Mouse (Mus musculus) liver, embryonic 11.5 days (tissue): ENCODE results near the gene Lelp1. TPM values are rescaled to one million over a fixed set of nuclear protein-coding genes. Genes with fewer than 3 reads are reported as not detected.

Experiments
- ATAC-seq: fragments of 200-750 bp; cut with Nextera tagmentation; replicated peaks from 2 replicates; pipeline ENCODE4 v1.8.0; 2017; ENCODE audit warnings: moderate number of reproducible peaks, mild to moderate bottlenecking, moderate TSS enrichment, moderate library complexity; ENCODE audit not compliant: low FRiP score
- DNase-seq: peaks from one replicate; pipeline ENCODE4 v3.0.0-alpha.2; 2017; ENCODE audit warnings: low spot score
- H3K27ac ChIP-seq: fragments of 300-500 bp; sonication (generic); 2 replicates; pipeline ENCODE4 v1.5.1; 2014; ENCODE audit warnings: mild to moderate bottlenecking, low read depth, low read length, control low read depth
- H3K27me3 ChIP-seq: fragments of 300-500 bp; sonication (generic); replicated peaks from 2 replicates; pipeline ENCODE4 v1.6.1; 2014; ENCODE audit warnings: low read length, mixed read lengths; ENCODE audit not compliant: control insufficient read depth, insufficient read depth
- H3K36me3 ChIP-seq: fragments of 300-500 bp; sonication (generic); 2 replicates; pipeline ENCODE4 v1.6.1; 2014; ENCODE audit warnings: mild to moderate bottlenecking, low read length, moderate library complexity, mixed read lengths; ENCODE audit not compliant: control insufficient read depth, insufficient read depth
- H3K4me1 ChIP-seq: fragments of 300-500 bp; sonication (generic); replicated peaks from 2 replicates; pipeline ENCODE4 v1.6.1; 2014; ENCODE audit warnings: low read length, mixed read lengths; ENCODE audit not compliant: control insufficient read depth, insufficient read depth
- H3K4me2 ChIP-seq: fragments of 300-500 bp; sonication (generic); 2 replicates; pipeline ENCODE4 v1.6.1; 2014; ENCODE audit warnings: mild to moderate bottlenecking, control low read depth, moderate library complexity
- H3K4me3 ChIP-seq: fragments of 300-500 bp; sonication (generic); 2 replicates; pipeline ENCODE4 v1.5.1; 2014; ENCODE audit warnings: low read depth, low read length, control low read depth
- H3K9ac ChIP-seq: fragments of 300-500 bp; sonication (generic); 2 replicates; pipeline ENCODE4 v1.6.1; 2014; ENCODE audit warnings: low read depth, low read length, control low read depth
- H3K9me3 ChIP-seq: fragments of 300-500 bp; sonication (generic); 2 replicates; pipeline ENCODE4 v1.6.1; 2016; ENCODE audit warnings: low read length, inconsistent platforms, mixed read lengths; ENCODE audit not compliant: control insufficient read depth
- WGBS: fragments of 180-500 bp; shearing (Covaris S2); extraction: QIAGEN DNeasy Blood & Tissue Kit; methylation state at CpG from one replicate; pipeline ENCODE4 v1.1.7; 2014; 5-methylcytosine and 5-hydroxymethylcytosine counted together
- polyA plus RNA-seq: library from polyadenylated mRNA; unstranded; fragments of >200 nt; fragmentation: Nextera tagmentation; extraction: Ambion mirVana; gene quantifications from 2 replicates; pipeline ENCODE4 v1.2.1, GENCODE M21; 2014

Lelp1 gene
- not detected in 2 replicates for polyA plus RNA-seq

DNA sequence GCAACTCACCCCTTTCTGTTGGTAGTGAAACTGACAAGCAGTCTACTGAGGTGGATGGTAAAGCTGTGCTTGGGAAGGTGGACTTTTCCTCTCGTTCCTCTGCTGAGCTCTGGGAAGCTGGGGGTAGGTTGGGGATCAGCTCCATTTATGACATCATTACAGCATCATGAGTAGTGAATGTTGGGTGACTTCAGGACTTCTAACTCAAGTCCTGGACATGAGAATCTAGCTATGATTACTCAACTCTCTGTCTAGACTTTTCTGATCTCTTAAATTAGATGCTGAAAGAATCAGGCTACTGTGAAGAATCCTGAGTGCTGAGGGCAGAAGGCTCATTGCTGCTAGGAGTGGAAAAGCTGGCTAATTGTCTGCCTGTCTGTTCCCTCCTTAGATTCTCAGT is at the start of gene Lelp1:
Gene Lelp1 (minus strand): TSS at position 101 of the 400 bp plus-strand sequence.
- no peaks in the 10 kb centered on the region for H3K4me1 ChIP-seq
- no peak within 1 kb of the TSS for H3K27ac ChIP-seq
- H3K36me3 ChIP-seq = no peaks in the 10 kb centered on the region
- 58% methylated on average over 1 of the region's 1 CpGs for WGBS
- ATAC-seq = no peak
- no peak within 1 kb of the TSS for H3K4me3 ChIP-seq
- H3K9ac ChIP-seq = no peak within 1 kb of the TSS
- H3K27me3 ChIP-seq = no peaks in the 10 kb centered on the region
- H3K9me3 ChIP-seq = no peaks in the 10 kb centered on the region
- DNase-seq = no peak
- H3K4me2 ChIP-seq = no peak within 1 kb of the TSS

DNA sequence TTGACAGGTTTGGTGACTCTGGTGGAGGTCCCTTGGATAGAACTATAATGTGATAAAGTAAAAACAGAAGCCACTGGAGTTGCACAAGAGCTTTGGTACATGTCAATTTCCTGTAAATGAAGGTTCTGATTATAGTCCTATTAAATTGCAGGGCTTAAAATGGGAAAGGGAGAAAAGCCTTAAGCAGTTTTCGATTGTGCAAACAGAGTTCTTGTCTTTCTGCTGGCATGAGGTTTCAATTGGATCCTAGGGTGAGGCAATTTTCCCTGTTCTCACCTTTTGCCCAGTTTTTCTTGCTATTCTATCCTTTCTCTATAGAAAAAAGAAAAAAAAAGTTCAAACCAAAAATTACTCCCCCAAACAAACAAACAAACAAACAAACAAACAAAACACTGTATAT is 34.3 kb upstream of the Lelp1 start:
- 72% methylated on average over 1 of the region's 1 CpGs for WGBS
- ATAC-seq = no peak
- H3K9me3 ChIP-seq = no peaks in the 10 kb centered on the region
- H3K27ac ChIP-seq = no peak overlapping the region
- no peak overlapping the region for H3K4me2 ChIP-seq
- H3K36me3 ChIP-seq = no peaks in the 10 kb centered on the region
- H3K9ac ChIP-seq = no peak overlapping the region
- no peak for DNase-seq
- H3K27me3 ChIP-seq = no peaks in the 10 kb centered on the region
- H3K4me3 ChIP-seq = no peak overlapping the region
- H3K4me1 ChIP-seq = no peaks in the 10 kb centered on the region

DNA sequence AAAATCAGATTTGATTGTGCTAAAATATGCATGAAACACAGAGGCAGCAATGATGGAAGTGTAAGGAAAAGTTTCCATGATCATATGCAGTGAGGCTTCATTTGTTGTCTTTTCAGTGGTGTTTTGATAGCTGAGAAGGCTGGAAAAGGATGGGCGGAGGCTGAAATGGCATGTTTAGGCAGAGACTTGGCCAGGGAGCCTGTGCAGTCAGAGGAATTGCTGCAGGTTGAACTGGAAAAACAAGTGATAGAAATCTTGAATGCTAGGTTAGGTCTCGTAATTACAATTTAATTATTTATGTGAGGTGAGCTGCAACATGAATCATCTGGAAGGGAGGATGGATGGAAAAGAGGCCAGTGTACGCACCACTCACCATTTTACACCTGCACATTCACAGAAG is 27.3 kb upstream of the Lelp1 start:
- Histone ChIP-seq H3K4me2 (no peak overlapping the region), H3K4me3 (no peak overlapping the region), H3K36me3 (no peaks in the 10 kb centered on the region), H3K27me3 (no peaks in the 10 kb centered on the region), H3K27ac (no peak overlapping the region), H3K4me1 (no peaks in the 10 kb centered on the region), H3K9me3 (no peaks in the 10 kb centered on the region), H3K9ac (no peak overlapping the region)
- 85% methylated on average over 3 of the region's 3 CpGs for WGBS
- no peak for DNase-seq
- no peak for ATAC-seq

DNA sequence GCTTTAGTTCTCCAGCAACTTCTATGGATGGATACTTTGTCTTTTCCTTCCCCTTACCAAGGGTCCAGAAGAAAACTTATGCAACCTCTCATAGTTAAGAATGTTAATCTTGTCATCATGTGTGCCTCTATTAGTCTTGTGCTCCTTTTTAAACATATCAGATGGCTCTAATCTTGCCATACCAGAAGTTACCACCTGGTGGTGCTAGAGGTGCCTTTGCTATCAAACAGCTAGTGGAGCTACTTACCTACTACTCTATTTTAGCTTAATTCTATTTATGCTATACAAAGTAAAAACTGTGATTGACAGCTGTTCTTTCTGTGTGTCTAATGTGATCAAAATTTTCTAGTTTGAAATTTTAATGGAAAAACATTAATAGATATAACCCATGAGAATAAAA is 10.8 kb upstream of the Lelp1 start:
- Histone ChIP-seq H3K27ac (no peak overlapping the region), H3K4me2 (no peak overlapping the region), H3K27me3 (no peaks in the 10 kb centered on the region), H3K9me3 (no peaks in the 10 kb centered on the region), H3K9ac (no peak overlapping the region), H3K36me3 (no peaks in the 10 kb centered on the region), H3K4me1 (no peaks in the 10 kb centered on the region), H3K4me3 (no peak overlapping the region)
- ATAC-seq = no peak; the same call in 1 of the 2 replicates
- DNase-seq = no peak

DNA sequence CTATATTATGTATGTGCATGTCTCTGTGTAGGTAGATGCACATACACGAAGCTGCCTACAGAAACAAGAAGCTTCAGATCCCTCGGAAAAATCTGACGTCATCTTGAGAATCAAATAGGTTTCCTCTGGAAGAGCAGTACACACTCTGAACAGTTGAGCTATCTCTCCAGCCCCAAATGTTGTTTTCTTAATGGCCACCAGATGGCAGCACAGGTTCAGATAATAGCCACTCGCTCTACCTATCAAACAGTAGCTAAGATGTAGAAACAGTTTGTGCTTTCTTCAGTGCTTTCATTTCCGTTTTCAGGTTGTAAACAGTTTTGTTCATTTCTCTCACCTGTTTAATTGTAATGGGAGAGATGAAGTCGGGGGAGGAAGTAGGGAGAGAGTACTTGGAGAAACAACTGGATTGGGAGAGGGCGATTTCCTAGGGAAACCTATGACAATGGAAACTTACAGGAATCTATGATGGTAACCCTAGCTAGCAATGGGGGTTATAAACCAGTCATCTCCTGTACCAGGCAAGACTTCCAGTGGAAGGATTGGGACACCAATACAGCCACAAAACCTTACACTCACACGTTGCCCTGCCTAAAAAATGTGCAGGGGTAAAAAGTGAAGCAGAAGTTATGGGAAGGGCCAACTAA is 8.2 kb upstream of the Lelp1 start:
- Histone ChIP-seq H3K9me3 (no peaks in the 10 kb centered on the region), H3K4me1 (no peaks in the 10 kb centered on the region), H3K4me3 (no peak overlapping the region), H3K27ac (no peak overlapping the region), H3K36me3 (no peaks in the 10 kb centered on the region), H3K9ac (no peak overlapping the region), H3K27me3 (no peaks in the 10 kb centered on the region), H3K4me2 (no peak overlapping the region)
- ATAC-seq (peak; percentile 73; the same call in 1 of the 2 replicates), DNase-seq (no peak)
- 20% methylated on average over 8 of the region's 8 CpGs for WGBS

DNA sequence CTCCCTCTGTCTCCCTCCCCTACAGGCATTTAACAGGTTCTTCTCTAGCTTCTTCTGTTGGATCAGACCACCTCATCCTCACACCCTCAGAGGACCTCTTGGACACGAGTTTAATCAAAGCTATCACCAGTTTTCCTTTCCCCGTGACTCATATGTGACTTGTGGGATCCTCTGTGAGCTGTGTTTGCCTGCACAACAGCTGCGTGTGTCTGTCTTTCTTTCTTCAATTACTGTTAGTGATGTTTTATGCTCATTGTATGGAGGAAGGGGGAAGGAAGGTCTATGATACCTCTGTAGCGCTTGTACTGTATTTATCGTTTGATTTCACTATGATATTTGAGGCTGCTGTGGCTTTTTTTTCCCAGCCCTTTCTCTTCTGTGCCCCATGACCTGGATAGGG is 5.4 kb upstream of the Lelp1 start:
- Histone ChIP-seq H3K4me3 (no peak overlapping the region), H3K27me3 (no peaks in the 10 kb centered on the region), H3K9ac (no peak overlapping the region), H3K9me3 (no peaks in the 10 kb centered on the region), H3K4me1 (no peaks in the 10 kb centered on the region), H3K27ac (no peak overlapping the region), H3K4me2 (no peak overlapping the region), H3K36me3 (no peaks in the 10 kb centered on the region)
- ATAC-seq = no peak
- WGBS = 75% methylated on average over 5 of the region's 5 CpGs
- DNase-seq = no peak

DNA sequence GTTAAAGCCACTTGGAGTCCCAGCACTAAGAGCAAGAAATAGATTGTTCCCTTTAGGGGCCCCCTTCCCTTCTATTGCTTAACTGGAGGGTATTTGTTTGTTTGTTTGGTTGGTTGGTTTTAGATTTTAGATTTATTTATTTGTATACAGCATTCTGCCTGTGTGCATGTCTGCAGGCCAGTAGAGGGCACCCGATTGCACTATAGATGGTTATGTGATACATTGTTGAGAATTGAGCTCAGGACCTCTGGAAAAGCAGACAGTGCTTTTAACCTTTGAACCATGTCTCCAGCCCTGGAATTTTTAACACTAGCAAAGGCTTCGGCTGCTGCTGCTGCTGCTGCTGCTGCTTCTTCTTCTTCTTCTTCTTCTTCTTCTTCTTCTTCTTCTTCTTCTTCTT is 4.9 kb upstream of the Lelp1 start:
- DNase-seq (no peak), ATAC-seq (no peak)
- no peaks in the 10 kb centered on the region for H3K27me3 ChIP-seq
- no peak overlapping the region for H3K4me2 ChIP-seq
- 50% methylated on average over 2 of the region's 2 CpGs for WGBS
- no peak overlapping the region for H3K27ac ChIP-seq
- no peaks in the 10 kb centered on the region for H3K36me3 ChIP-seq
- no peaks in the 10 kb centered on the region for H3K9me3 ChIP-seq
- H3K4me3 ChIP-seq = no peak overlapping the region
- H3K4me1 ChIP-seq = no peaks in the 10 kb centered on the region
- no peak overlapping the region for H3K9ac ChIP-seq

DNA sequence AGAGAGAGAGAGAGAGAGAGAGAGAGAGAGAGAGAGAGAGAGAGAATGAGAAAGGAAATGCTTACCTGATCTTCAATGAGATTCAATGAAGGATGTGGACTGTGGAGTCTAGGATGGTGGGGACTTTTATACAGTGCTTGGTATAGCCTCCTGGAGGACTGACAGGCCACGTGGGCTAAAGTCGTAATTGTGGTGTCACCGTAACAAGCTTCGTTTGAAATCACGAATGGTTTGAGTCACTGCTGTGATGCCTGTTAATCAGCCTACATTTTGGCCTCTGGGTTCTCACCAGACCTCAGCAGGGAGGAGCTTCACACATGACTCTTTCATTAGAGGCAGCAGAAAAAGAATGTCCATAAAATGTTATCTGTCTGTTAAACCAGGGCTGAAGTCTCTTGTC is 18.7 kb downstream of the Lelp1 start, which contains the start of gene Prr9:
Gene Prr9 (minus strand): TSS at position 101 of the 400 bp plus-strand sequence.
- ATAC-seq = no peak
- Histone ChIP-seq H3K36me3 (no peaks in the 10 kb centered on the region), H3K9ac (no peak within 1 kb of the TSS), H3K4me3 (no peak within 1 kb of the TSS), H3K27ac (no peak within 1 kb of the TSS), H3K4me2 (no peak within 1 kb of the TSS), H3K4me1 (no peaks in the 10 kb centered on the region), H3K27me3 (no peaks in the 10 kb centered on the region), H3K9me3 (no peaks in the 10 kb centered on the region)
- DNase-seq = no peak
- WGBS = 62% methylated on average over 5 of the region's 5 CpGs

DNA sequence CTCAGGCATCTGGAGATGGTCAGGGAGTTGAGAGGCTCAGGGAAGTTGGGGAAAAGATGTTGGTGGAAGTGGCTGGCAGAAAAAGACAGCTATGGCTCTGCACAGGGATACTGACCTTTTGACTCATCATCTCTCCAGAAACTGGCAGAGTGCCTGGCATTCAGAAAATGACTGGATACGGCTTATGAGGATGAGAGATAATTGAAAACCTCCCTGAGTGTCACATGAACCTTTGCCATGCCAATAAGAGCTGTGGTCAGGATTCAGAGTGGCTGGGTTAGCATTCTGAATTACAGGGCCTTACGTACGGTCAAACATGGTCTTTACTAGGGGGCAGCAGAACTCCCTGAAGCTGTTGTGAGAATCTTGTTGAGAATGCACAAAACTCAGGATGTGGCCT is 21.6 kb downstream of the Lelp1 start:
- Histone ChIP-seq H3K9ac (no peak overlapping the region), H3K9me3 (no peaks in the 10 kb centered on the region), H3K27me3 (no peaks in the 10 kb centered on the region), H3K4me3 (no peak overlapping the region), H3K27ac (no peak overlapping the region), H3K4me1 (no peaks in the 10 kb centered on the region), H3K36me3 (no peaks in the 10 kb centered on the region), H3K4me2 (no peak overlapping the region)
- 82% methylated on average over 3 of the region's 3 CpGs for WGBS
- ATAC-seq (no peak), DNase-seq (no peak)
